Mouse (Mus musculus) neural tube, embryonic 12.5 days (tissue): ENCODE measurements around the gene Slc16a6. TPM values are rescaled to one million over a fixed set of nuclear protein-coding genes. Genes with fewer than 3 reads are reported as not detected.
"Not testable (repeated sequence)": the region's sequence is repeated elsewhere in the genome, so short reads cannot be mapped to it uniquely, and the experiment has no call there.

Experiments used
- ATAC-seq: fragments of 200-750 bp; cut with Nextera tagmentation; 2 replicates; pipeline ENCODE4 v1.8.0; 2017; ENCODE audit warnings: low read depth, mild to moderate bottlenecking, moderate TSS enrichment, moderate library complexity; ENCODE audit not compliant: low FRiP score
- H3K27ac ChIP-seq: fragments of 300-500 bp; sonication (generic); 2 replicates; pipeline ENCODE4 v1.5.1; 2016
- H3K27me3 ChIP-seq: fragments of 300-500 bp; sonication (generic); replicated peaks from 2 replicates; pipeline ENCODE4 v1.6.1; 2016; ENCODE audit warnings: mild to moderate bottlenecking
- H3K36me3 ChIP-seq: fragments of 300-500 bp; sonication (generic); 2 replicates; pipeline ENCODE4 v1.6.1; 2016; ENCODE audit warnings: mild to moderate bottlenecking
- H3K4me1 ChIP-seq: fragments of 300-500 bp; sonication (generic); 2 replicates; pipeline ENCODE4 v1.6.1; 2016
- H3K4me2 ChIP-seq: fragments of 300-500 bp; sonication (generic); replicated peaks from 2 replicates; pipeline ENCODE4 v1.6.1; 2016; ENCODE audit warnings: mild to moderate bottlenecking
- H3K4me3 ChIP-seq: fragments of 300-500 bp; sonication (generic); 2 replicates; pipeline ENCODE4 v1.5.1; 2016
- H3K9ac ChIP-seq: fragments of 300-500 bp; sonication (generic); 2 replicates; pipeline ENCODE4 v1.6.1; 2016; ENCODE audit warnings: mild to moderate bottlenecking
- H3K9me3 ChIP-seq: fragments of 300-500 bp; sonication (generic); 2 replicates; pipeline ENCODE4 v1.6.1; 2016; ENCODE audit warnings: mild to moderate bottlenecking
- WGBS: fragments of 180-500 bp; shearing (Covaris S2); methylation state at CpG from one replicate; pipeline ENCODE4 v1.1.7; 2016; 5-methylcytosine and 5-hydroxymethylcytosine counted together
- polyA plus RNA-seq: library from polyadenylated mRNA; unstranded; fragments of >200 nt; fragmentation: Nextera tagmentation; extraction: Ambion mirVana; gene quantifications from 2 replicates; pipeline ENCODE4 v1.2.1, GENCODE M21; 2016

Slc16a6 gene
- polyA plus RNA-seq, 1 experiment from 2014 or later = 4.0 TPM

GRCm38 (mm10) chr11:109496996-109497714 lies 23.8 kb upstream of the Slc16a6 start:
- no peaks in the 10 kb centered on the region for H3K36me3 ChIP-seq
- no peak overlapping the region for H3K9ac ChIP-seq
- H3K27me3 ChIP-seq = no peaks in the 10 kb centered on the region
- no peak overlapping the region for H3K4me3 ChIP-seq
- no peak overlapping the region for H3K27ac ChIP-seq
- ATAC-seq = no peak
- 48% methylated on average over 6 of the region's 6 CpGs for WGBS
- no peak overlapping the region for H3K4me2 ChIP-seq
- no peaks in the 10 kb centered on the region for H3K9me3 ChIP-seq
- peaks cover 25% of the 10 kb centered on the region; the same call in 1 of the 2 replicates for H3K4me1 ChIP-seq

- H3K9ac ChIP-seq = no peak overlapping the region
- 82% methylated on average over 7 of the region's 7 CpGs for WGBS
- H3K36me3 ChIP-seq = no peaks in the 10 kb centered on the region
- peaks cover 25% of the 10 kb centered on the region; the same call in 1 of the 2 replicates for H3K4me1 ChIP-seq
- H3K27me3 ChIP-seq = no peaks in the 10 kb centered on the region
- no peak for ATAC-seq
- no peak overlapping the region for H3K27ac ChIP-seq
- H3K9me3 ChIP-seq = no peaks in the 10 kb centered on the region
- no peak overlapping the region for H3K4me2 ChIP-seq
- no peak overlapping the region for H3K4me3 ChIP-seq
Observed at GRCm38 (mm10) chr11:109496475-109496993, 23.1 kb upstream of the Slc16a6 start.

GRCm38 (mm10) chr11:109495771-109496474 lies 22.5 kb upstream of the Slc16a6 start:
- H3K9me3 ChIP-seq = no peaks in the 10 kb centered on the region
- peaks cover 25% of the 10 kb centered on the region; the same call in 1 of the 2 replicates for H3K4me1 ChIP-seq
- WGBS = 55% methylated on average over 14 of the region's 14 CpGs
- no peak overlapping the region for H3K27ac ChIP-seq
- H3K36me3 ChIP-seq = no peaks in the 10 kb centered on the region
- H3K4me3 ChIP-seq = no peak overlapping the region
- no peak for ATAC-seq
- H3K9ac ChIP-seq = no peak overlapping the region
- H3K4me2 ChIP-seq = no peak overlapping the region
- H3K27me3 ChIP-seq = no peaks in the 10 kb centered on the region

GRCm38 (mm10) chr11:109494890-109495770 lies 21.7 kb upstream of the Slc16a6 start:
- no peak overlapping the region for H3K4me2 ChIP-seq
- H3K36me3 ChIP-seq = no peaks in the 10 kb centered on the region
- whole genome bisulfite sequencing = 56% methylated on average over 24 of the region's 24 CpGs
- no peaks in the 10 kb centered on the region for H3K27me3 ChIP-seq
- H3K4me1 ChIP-seq = peaks cover 25% of the 10 kb centered on the region; the same call in 1 of the 2 replicates
- ATAC-seq = no peak
- no peak overlapping the region for H3K9ac ChIP-seq
- no peak overlapping the region for H3K4me3 ChIP-seq
- H3K27ac ChIP-seq = no peak overlapping the region
- no peaks in the 10 kb centered on the region for H3K9me3 ChIP-seq

GRCm38 (mm10) chr11:109492847-109493464 lies 19.6 kb upstream of the Slc16a6 start:
- ATAC-seq, H3K4me3 ChIP-seq, H3K9ac ChIP-seq, H3K9me3 ChIP-seq, H3K27me3 ChIP-seq, H3K36me3 ChIP-seq, H3K4me2 ChIP-seq, H3K27ac ChIP-seq: not testable (repeated sequence)
- H3K4me1 ChIP-seq = peaks cover 21% of the 10 kb centered on the region; the same call in 1 of the 2 replicates
- WGBS = 88% methylated on average over 8 of the region's 8 CpGs

- Histone ChIP-seq H3K36me3 (no peaks in the 10 kb centered on the region), H3K4me2 (no peak overlapping the region), H3K9ac (no peak overlapping the region), H3K27me3 (no peaks in the 10 kb centered on the region), H3K9me3 (no peaks in the 10 kb centered on the region), H3K4me3 (no peak overlapping the region), H3K4me1 (peaks cover 13% of the 10 kb centered on the region; the same call in 1 of the 2 replicates), H3K27ac (no peak overlapping the region)
- 78% methylated on average over 4 of the region's 4 CpGs for WGBS
- ATAC-seq = no peak
Observed at GRCm38 (mm10) chr11:109491844-109492243, 18.4 kb upstream of the Slc16a6 start.

- no peak for ATAC-seq
- H3K4me3 ChIP-seq = no peak overlapping the region
- 76% methylated on average over 2 of the region's 2 CpGs for WGBS
- no peaks in the 10 kb centered on the region for H3K9me3 ChIP-seq
- H3K4me2 ChIP-seq = no peak overlapping the region
- H3K27ac ChIP-seq = no peak overlapping the region
- H3K4me1 ChIP-seq = no peaks in the 10 kb centered on the region
- no peak overlapping the region for H3K9ac ChIP-seq
- no peaks in the 10 kb centered on the region for H3K36me3 ChIP-seq
- H3K27me3 ChIP-seq = no peaks in the 10 kb centered on the region
Observed at GRCm38 (mm10) chr11:109489763-109490162, 16.4 kb upstream of the Slc16a6 start.

- Histone ChIP-seq H3K36me3 (no peaks in the 10 kb centered on the region), H3K4me2 (no peak overlapping the region), H3K27me3 (no peaks in the 10 kb centered on the region), H3K27ac (no peak overlapping the region), H3K4me3 (no peak overlapping the region), H3K9ac (no peak overlapping the region), H3K9me3 (no peaks in the 10 kb centered on the region), H3K4me1 (no peaks in the 10 kb centered on the region)
- WGBS = 82% methylated on average over 10 of the region's 10 CpGs
- ATAC-seq = no peak
Observed at GRCm38 (mm10) chr11:109487991-109488684, 14.7 kb upstream of the Slc16a6 start.

- WGBS = 47% methylated on average over 1 of the region's 1 CpGs
- H3K27ac ChIP-seq = no peak overlapping the region
- H3K36me3 ChIP-seq = no peaks in the 10 kb centered on the region
- no peaks in the 10 kb centered on the region for H3K27me3 ChIP-seq
- H3K4me2 ChIP-seq = no peak overlapping the region
- no peaks in the 10 kb centered on the region for H3K4me1 ChIP-seq
- ATAC-seq = no peak
- H3K4me3 ChIP-seq = no peak overlapping the region
- no peaks in the 10 kb centered on the region for H3K9me3 ChIP-seq
- H3K9ac ChIP-seq = no peak overlapping the region
Observed at GRCm38 (mm10) chr11:109487111-109487510, 13.7 kb upstream of the Slc16a6 start.

GRCm38 (mm10) chr11:109485398-109486045 lies 12.1 kb upstream of the Slc16a6 start:
- Histone ChIP-seq H3K4me2 (no peak overlapping the region), H3K27ac (no peak overlapping the region)
- WGBS = 79% methylated on average over 15 of the region's 15 CpGs

GRCm38 (mm10) chr11:109480440-109480839 lies 7.0 kb upstream of the Slc16a6 start:
- H3K9ac ChIP-seq = no peak overlapping the region
- ATAC-seq = no peak
- WGBS = 81% methylated on average over 8 of the region's 8 CpGs
- no peak overlapping the region for H3K4me2 ChIP-seq
- no peaks in the 10 kb centered on the region for H3K36me3 ChIP-seq
- no peak overlapping the region for H3K27ac ChIP-seq
- H3K4me3 ChIP-seq = no peak overlapping the region
- no peaks in the 10 kb centered on the region for H3K9me3 ChIP-seq
- no peaks in the 10 kb centered on the region; the same call in 1 of the 2 replicates for H3K27me3 ChIP-seq
- H3K4me1 ChIP-seq = peaks cover 22% of the 10 kb centered on the region

More at GRCm38 (mm10) chr11:109485398-109486045, 12.1 kb upstream of the Slc16a6 start:
- no peak for ATAC-seq
- Histone ChIP-seq H3K9ac (no peak overlapping the region), H3K9me3 (no peaks in the 10 kb centered on the region), H3K27me3 (no peaks in the 10 kb centered on the region), H3K4me3 (no peak overlapping the region), H3K4me1 (no peaks in the 10 kb centered on the region), H3K36me3 (no peaks in the 10 kb centered on the region)
